Mouse (Mus musculus) heart, adult 2 months (tissue): ENCODE data around the gene Eif2ak3. TPM values are rescaled to one million over a fixed set of nuclear protein-coding genes. Genes with fewer than 3 reads are reported as not detected.
A peak's percentile ranks its signal among the peaks of the same experiment; 100 is the strongest.

ENCODE experiments used
- DNase-seq, 2 experiments: peaks; one replicate each; pipeline ENCODE4 v3.0.0; 2021
- H3K27ac ChIP-seq: fragments of 200-600 bp; 2 replicates; pipeline ENCODE4 v1.8.1; 2022
- H3K27me3 ChIP-seq: fragments of 200-500 bp; 2 replicates; pipeline ENCODE4 v1.6.1; 2012; ENCODE audit warnings: mild to moderate bottlenecking, low read length, inconsistent platforms, mixed read lengths; ENCODE audit not compliant: control insufficient read depth, insufficient read depth
- H3K36me3 ChIP-seq: fragments of 200-500 bp; 2 replicates; pipeline ENCODE4 v1.6.1; 2012; ENCODE audit warnings: low read length, inconsistent platforms; ENCODE audit not compliant: control insufficient read depth, insufficient read depth
- H3K4me1 ChIP-seq: fragments of 200-500 bp; 2 replicates; pipeline ENCODE4 v1.6.1; 2011; ENCODE audit warnings: low read length; ENCODE audit not compliant: control insufficient read depth, insufficient read depth
- H3K4me3 ChIP-seq: fragments of 200-600 bp; 2 replicates; pipeline ENCODE4 v1.8.1; 2022
- H3K79me2 ChIP-seq: fragments of 200-500 bp; replicated peaks from 2 replicates; pipeline ENCODE4 v1.6.1; 2012; ENCODE audit warnings: mild to moderate bottlenecking, inconsistent platforms, low read length, moderate library complexity, mixed read lengths; ENCODE audit not compliant: control insufficient read depth, insufficient read depth
- H3K9ac ChIP-seq: fragments of 200-500 bp; 2 replicates; pipeline ENCODE4 v1.6.1; 2012; ENCODE audit warnings: low read depth, mild to moderate bottlenecking, control low read depth, inconsistent platforms, low read length, mixed read lengths
- CTCF ChIP-seq: fragments of 200-600 bp; IDR thresholded peaks from 2 replicates; pipeline ENCODE4 v1.8.1; 2022; ENCODE audit warnings: antibody characterized with exemption, mild to moderate bottlenecking, moderate library complexity
- EP300 ChIP-seq: fragments of 200-500 bp; IDR thresholded peaks from 2 replicates; pipeline ENCODE4 v1.6.1; 2011; ENCODE audit warnings: low read depth, low read length, control low read depth; ENCODE audit not compliant: insufficient read depth
- POLR2A ChIP-seq: fragments of 200-500 bp; IDR thresholded peaks from 2 replicates; pipeline ENCODE4 v1.6.1; 2011; ENCODE audit warnings: mild to moderate bottlenecking, low read depth, low read length, control low read depth; ENCODE audit not compliant: insufficient read depth
- WGBS: fragments of 180-500 bp; shearing (Covaris S2); methylation state at CpG from one replicate; pipeline ENCODE4 v1.1.7; 2018; 5-methylcytosine and 5-hydroxymethylcytosine counted together
- intact Hi-C: fragments of 180-260 bp; cut with DNase I; formaldehyde crosslinking; loops from one replicate; pipeline ENCODE4 v1.15.1; 2025
- polyA plus RNA-seq: library from polyadenylated mRNA; depleted of rRNA; stranded (reverse); fragments of >200 nt; gene quantifications from 2 replicates; pipeline ENCODE4 v1.2.3, GENCODE M21; 2012
- total RNA-seq, 2 experiments: library from RNA; stranded (reverse); gene quantifications; 2 replicates each; pipeline ENCODE4 v1.2.3; 2021

The Eif2ak3 gene
- total and polyA plus RNA-seq, 3 experiments = 4.0 to 8.5 (median 8.4) TPM

DNA sequence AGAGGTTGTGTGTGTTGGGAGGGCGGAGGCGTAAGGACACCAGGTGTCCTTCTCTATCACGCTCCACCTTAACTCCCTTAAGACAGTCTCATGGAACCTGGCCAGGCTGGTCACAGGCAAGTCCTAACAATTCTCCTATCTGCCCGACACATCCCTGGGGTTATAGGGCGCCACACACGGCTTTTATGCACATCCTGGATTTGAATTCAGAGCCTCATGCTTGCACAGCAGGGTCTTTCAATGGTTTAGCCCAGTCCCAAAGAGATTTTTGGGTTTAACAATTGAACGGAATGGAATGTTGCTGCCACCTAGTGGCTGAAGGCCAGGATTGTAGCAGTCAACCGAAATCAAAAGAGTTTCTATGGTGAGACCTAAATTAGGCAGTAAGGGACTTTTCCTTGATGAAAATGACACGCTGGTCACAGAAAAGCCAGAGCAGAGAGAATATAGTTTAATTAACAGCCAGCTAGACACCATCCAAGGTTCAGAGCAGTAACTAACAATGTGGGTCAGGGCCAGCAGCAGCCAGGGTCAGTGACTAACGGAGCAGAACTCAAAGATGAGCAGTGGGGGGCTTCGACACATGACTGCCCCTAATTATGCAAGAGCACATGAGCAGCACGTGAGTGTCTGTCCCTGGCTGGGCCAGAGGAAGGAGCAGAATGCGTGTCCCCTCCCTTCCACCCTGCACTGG is 38.3 kb upstream of the Eif2ak3 start:
- intact Hi-C loops = loop anchor here (5.0 kb wide), 1 partner anchor 321 kb away; no protein-coding TSS in a partner anchor
- peak; percentile 89 for TF ChIP-seq CTCF
- TF ChIP-seq EP300 = no peak
- no peak for TF ChIP-seq POLR2A
- peak; percentile 63 to 74 for DNase-seq
- Histone ChIP-seq H3K4me3 (peak overlapping the region; percentile 42), H3K4me1 (peaks cover 4% of the 10 kb centered on the region), H3K79me2 (no peaks in the 10 kb centered on the region), H3K27ac (no peak overlapping the region), H3K27me3 (no peaks in the 10 kb centered on the region), H3K36me3 (no peaks in the 10 kb centered on the region), H3K9ac (no peak overlapping the region)
- WGBS = 16% methylated on average over 13 of the region's 13 CpGs

GRCm38 (mm10) chr6:70806514-70806912 is 37.8 kb upstream of the Eif2ak3 start:
- Histone ChIP-seq H3K79me2 (no peaks in the 10 kb centered on the region), H3K9ac (no peak overlapping the region), H3K36me3 (no peaks in the 10 kb centered on the region), H3K27me3 (no peaks in the 10 kb centered on the region), H3K4me3 (no peak overlapping the region), H3K4me1 (peaks cover 4% of the 10 kb centered on the region), H3K27ac (no peak overlapping the region)
- TF ChIP-seq POLR2A (no peak), EP300 (no peak), CTCF (no peak)
- intact Hi-C loops = loop anchor here (5.0 kb wide), 1 partner anchor 321 kb away; no protein-coding TSS in a partner anchor
- DNase-seq = no peak
- 36% methylated on average over 1 of the region's 1 CpGs for WGBS

DNA sequence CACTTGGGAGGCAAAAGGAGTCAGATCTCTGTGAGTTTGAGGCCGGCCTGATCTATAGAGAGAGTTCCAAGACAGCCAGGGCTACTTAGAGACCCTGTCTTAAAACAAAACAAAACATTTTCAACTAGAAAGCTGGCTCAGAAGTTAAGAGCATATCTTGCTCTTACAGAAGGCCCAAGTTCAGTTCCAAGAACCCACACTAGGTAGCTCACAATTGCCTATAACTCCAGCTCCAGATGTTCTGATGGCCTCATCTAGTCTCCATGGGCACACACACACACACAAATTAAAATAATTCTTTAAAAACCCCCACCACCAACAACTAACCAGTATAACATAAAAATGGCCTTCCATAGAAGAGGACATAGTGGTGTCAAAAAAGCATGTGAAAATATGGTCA is 33.8 kb upstream of the Eif2ak3 start:
- DNase-seq = no peak
- H3K9ac ChIP-seq = no peak overlapping the region
- no peaks in the 10 kb centered on the region for H3K79me2 ChIP-seq
- H3K4me1 ChIP-seq = peaks cover 3% of the 10 kb centered on the region; the same call in 1 of the 2 replicates
- 91% methylated on average over 1 of the region's 1 CpGs for WGBS
- no peak overlapping the region for H3K4me3 ChIP-seq
- H3K27me3 ChIP-seq = no peaks in the 10 kb centered on the region
- no peaks in the 10 kb centered on the region for H3K36me3 ChIP-seq
- TF ChIP-seq CTCF (no peak), POLR2A (no peak), EP300 (no peak)
- intact Hi-C loops = no loop called here
- no peak overlapping the region for H3K27ac ChIP-seq

- Histone ChIP-seq H3K27me3 (no peaks in the 10 kb centered on the region), H3K36me3 (no peaks in the 10 kb centered on the region), H3K27ac (no peak overlapping the region), H3K4me1 (no peaks in the 10 kb centered on the region), H3K9ac (no peak overlapping the region), H3K79me2 (no peaks in the 10 kb centered on the region), H3K4me3 (no peak overlapping the region)
- WGBS = 9% methylated on average over 6 of the region's 6 CpGs
- peak; percentile 77 to 89 for DNase-seq
- TF ChIP-seq POLR2A (no peak), EP300 (peak; percentile 87), CTCF (peak; percentile 100)
- intact Hi-C loops = loop anchor here (1.0 kb wide), 1 partner anchor 69 kb away; no protein-coding TSS in a partner anchor
Observed at GRCm38 (mm10) chr6:70811557-70812525, 32.5 kb upstream of the Eif2ak3 start.

- WGBS = 26% methylated on average over 4 of the region's 4 CpGs
- DNase-seq = no peak
- no peak overlapping the region for H3K9ac ChIP-seq
- H3K36me3 ChIP-seq = no peaks in the 10 kb centered on the region
- TF ChIP-seq CTCF (no peak), POLR2A (no peak), EP300 (no peak)
- H3K4me3 ChIP-seq = no peak overlapping the region
- no peaks in the 10 kb centered on the region for H3K79me2 ChIP-seq
- H3K4me1 ChIP-seq = no peaks in the 10 kb centered on the region
- no peak overlapping the region for H3K27ac ChIP-seq
- no peaks in the 10 kb centered on the region for H3K27me3 ChIP-seq
- intact Hi-C loops = loop anchor here (1.0 kb wide), 1 partner anchor 69 kb away; no protein-coding TSS in a partner anchor
Observed at GRCm38 (mm10) chr6:70812526-70812895, 31.8 kb upstream of the Eif2ak3 start.
